Mouse (Mus musculus): ENCODE data around the gene Ccdc186. TPM values are rescaled to one million over a fixed set of nuclear protein-coding genes. Genes with fewer than 3 reads are reported as not detected.

The Ccdc186 gene
- total RNA-seq (2023) = 31.6 TPM

DNA sequence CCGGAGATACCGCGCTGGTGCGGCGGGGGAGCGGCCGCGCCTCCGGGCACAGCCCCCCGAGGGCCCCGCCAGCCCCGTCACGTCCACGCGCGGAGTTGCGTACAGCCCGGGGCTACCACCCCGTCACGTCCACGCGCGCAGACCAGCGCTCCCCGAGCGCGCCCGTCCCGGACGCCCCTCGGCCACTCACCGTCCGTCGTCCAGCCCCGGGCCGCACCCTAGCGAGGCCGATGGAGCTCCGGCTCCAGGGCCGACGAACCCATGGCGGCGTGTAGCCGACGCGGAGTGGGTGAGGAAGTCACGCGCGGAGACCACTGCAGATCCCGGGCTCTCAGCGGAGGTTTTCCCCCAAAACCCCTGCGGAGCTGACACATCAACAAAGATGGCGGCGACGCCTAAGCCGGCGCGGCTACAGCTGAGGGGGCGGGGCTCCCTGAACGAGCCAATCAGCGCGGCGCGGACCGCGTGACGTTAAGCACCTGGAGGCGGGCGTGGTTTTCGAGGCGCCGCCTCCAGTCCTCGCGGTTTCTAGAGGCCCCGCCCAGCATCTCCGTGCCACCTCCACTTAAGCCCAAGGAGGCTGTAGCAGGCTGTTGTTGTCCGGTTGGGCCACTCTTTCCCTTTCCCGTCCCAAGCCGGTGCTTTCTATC lies at the start of gene Ccdc186:
Ccdc186 (minus strand) TSS at position 393 of the 650 bp plus-strand sequence.

DNA sequence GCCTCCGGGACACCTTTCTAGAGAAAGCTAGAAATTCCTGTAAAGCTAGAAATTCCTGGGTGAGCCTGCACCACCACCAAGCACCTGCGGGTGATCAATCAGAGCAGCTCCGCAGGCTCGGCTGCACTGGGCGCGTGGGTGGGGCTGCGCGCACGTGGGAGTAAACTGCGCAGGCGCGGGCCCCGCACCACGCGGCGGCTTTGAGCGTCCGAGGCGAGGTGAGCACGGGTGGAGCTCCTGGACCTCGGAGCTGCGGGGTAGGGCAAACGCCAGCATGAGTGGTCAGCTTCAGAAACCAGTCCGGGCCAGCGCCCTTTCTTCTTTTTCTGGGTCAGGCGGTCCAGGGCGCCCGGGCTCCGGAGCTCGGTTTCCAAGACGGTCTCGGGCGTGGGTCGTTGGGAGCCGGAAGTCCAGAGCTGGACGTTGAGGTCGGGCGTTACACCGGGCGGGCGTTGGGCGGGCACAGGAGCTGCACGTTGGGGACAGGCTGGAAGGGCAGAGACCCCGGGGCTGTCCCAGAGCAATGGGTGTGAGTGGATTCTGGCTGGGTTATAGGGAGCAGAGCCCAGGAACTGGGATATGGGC lies 4.1 kb upstream of the Ccdc186 start, which contains the start of gene Tdrd1:
Tdrd1 (plus strand) TSS at position 163 of the 585 bp plus-strand sequence.

Other genes with a start within 250 kb of the Ccdc186 start
- 0.38 TPM for gene Adrb1, start 100.0 kb downstream of the Ccdc186 start, total RNA-seq (2023)
- gene Tdrd1, start 4.0 kb upstream of the Ccdc186 start, total RNA-seq (2023) = not detected
- not detected for gene Vwa2, start 52.1 kb upstream of the Ccdc186 start, total RNA-seq (2023)
- 0.35 TPM for gene Afap1l2, start 186.0 kb upstream of the Ccdc186 start, total RNA-seq (2023)